Mouse (Mus musculus): ENCODE data around the gene Hist1h1b.
"Not testable (repeated sequence)": the region's sequence is repeated elsewhere in the genome, so short reads cannot be mapped to it uniquely, and the experiment has no call there.

DNA sequence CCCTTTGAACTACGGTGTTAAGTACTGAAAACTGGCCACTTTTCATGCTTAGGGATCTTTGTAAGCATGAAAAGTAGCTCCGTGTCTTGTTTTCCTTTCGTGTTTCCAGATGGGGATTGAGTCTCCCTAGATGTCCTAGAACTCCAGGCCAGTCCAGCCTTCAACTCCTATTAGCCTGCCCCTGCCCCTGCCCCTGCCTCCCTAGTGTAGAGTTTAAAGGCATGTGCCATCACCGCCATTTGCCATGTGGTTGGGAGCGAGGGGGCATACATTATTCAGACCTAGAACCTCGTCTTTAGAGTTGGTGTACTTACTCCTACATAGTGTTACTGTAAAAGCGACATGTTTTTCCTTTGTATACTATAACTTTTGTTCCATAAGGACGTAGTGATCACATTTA is 30.6 kb upstream of the Hist1h1b start:
- TF ChIP-seq CTCF (IDR thresholded peaks at IDR 0.05; ENCODE audit: low read depth); EP300 (optimal IDR thresholded peaks at IDR 0.05): not testable (repeated sequence)
